Mouse (Mus musculus): ENCODE results near the gene Tm4sf5. TPM values are rescaled to one million over a fixed set of nuclear protein-coding genes. Genes with fewer than 3 reads are reported as not detected.

Gene Tm4sf5
- total and polyA plus RNA-seq, 3 experiments, result 5.5 to 24.5 (median 11.7) TPM

DNA sequence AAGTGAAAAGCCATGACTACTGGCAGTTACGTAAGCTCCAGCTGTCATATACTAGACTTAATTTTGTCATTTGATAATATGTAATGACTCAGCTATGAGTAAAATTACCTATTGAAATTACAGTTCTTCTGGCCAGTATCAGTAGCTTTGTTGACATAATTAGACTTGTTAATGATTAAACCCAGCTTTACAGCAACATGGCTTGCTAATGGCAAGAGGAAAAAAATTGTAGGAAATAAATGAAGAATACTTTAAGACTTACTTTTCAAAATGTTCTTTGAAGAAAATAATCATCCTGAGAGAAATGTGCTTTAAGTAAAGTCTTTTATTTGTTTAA is 4.6 kb upstream of the Tm4sf5 start:
- Histone ChIP-seq H3K4me1 (ENCODE audit: control insufficient read depth in 1 of 2, insufficient read depth in 2 of 2) (peaks cover 5 to 11% of the 10 kb centered on the region in 2 experiments; a peak in 3 of 4 replicates), H3K27me3 (replicated peaks) (no peaks in the 10 kb centered on the region), H3K9me3 (replicated peaks; ENCODE audit: low read length) (no peaks in the 10 kb centered on the region), H3K4me3 (replicated peaks in 1 of 3; ENCODE audit: low read depth in 2 of 3, low read length in 2 of 3, poor library complexity in 1 of 3) (no peak overlapping the region), H3K9ac (ENCODE audit: insufficient read depth, low read depth) (no peak overlapping the region), H3K27ac (ENCODE audit: insufficient read depth, low read depth) (no peak overlapping the region), H3K79me2 (replicated peaks; ENCODE audit: control insufficient read depth, extremely low read depth, insufficient read depth, poor library complexity, severe bottlenecking) (no peaks in the 10 kb centered on the region), H3K36me3 (replicated peaks in 1 of 2; ENCODE audit: control insufficient read depth in 1 of 2, insufficient read depth in 1 of 2, low read length in 1 of 2) (no peaks in the 10 kb centered on the region), H3K4me2 (ENCODE audit: insufficient read depth, low read depth, poor library complexity, severe bottlenecking) (no peak overlapping the region)
- TF ChIP-seq MAZ (IDR thresholded peaks at IDR 0.05; ENCODE audit: low read depth, low read length), result no peak
- TF ChIP-seq NRF1 (IDR thresholded peaks at IDR 0.05; ENCODE audit: low read depth, low read length), result no peak
- no peak for TF ChIP-seq POLR2A (IDR thresholded peaks at IDR 0.05; ENCODE audit: low read depth, low read length)
- no peak for TF ChIP-seq ZNF384 (IDR thresholded peaks at IDR 0.05; ENCODE audit: low read depth, low read length)
- TF ChIP-seq HCFC1 (IDR thresholded peaks at IDR 0.05; ENCODE audit: low read depth, low read length), result no peak
- no peak for TF ChIP-seq NELFE (IDR thresholded peaks at IDR 0.05; ENCODE audit: low read depth, low read length)
- no peak for TF ChIP-seq CTCF (conservative IDR thresholded peaks at IDR 0.05 in 1 of 2, IDR thresholded peaks at IDR 0.05 in 1 of 2; ENCODE audit: low read depth in 2 of 2, low read length in 2 of 2)
- TF ChIP-seq USF2 (conservative IDR thresholded peaks at IDR 0.05; ENCODE audit: low read depth, low read length), result no peak
- TF ChIP-seq PAX5 (IDR thresholded peaks at IDR 0.05; ENCODE audit: low read length), result no peak
- TF ChIP-seq CHD1 (IDR thresholded peaks at IDR 0.05; ENCODE audit: low read depth, low read length), result no peak
- TF ChIP-seq BHLHE40 (IDR thresholded peaks at IDR 0.05; ENCODE audit: low read depth, low read length), result no peak
- no peak for TF ChIP-seq ETS1 (conservative IDR thresholded peaks at IDR 0.05; ENCODE audit: low read depth, low read length)
- no peak for TF ChIP-seq TCF12 (IDR thresholded peaks at IDR 0.05; ENCODE audit: low read depth, low read length)
- TF ChIP-seq E2F4 (IDR thresholded peaks at IDR 0.05; ENCODE audit: insufficient replicate concordance, low read depth, low read length), result no peak
- TF ChIP-seq RCOR1 (conservative IDR thresholded peaks at IDR 0.05; ENCODE audit: low read depth, low read length), result no peak
- TF ChIP-seq MAX (IDR thresholded peaks at IDR 0.05; ENCODE audit: low read length), result no peak
- TF ChIP-seq TBP (conservative IDR thresholded peaks at IDR 0.05; ENCODE audit: low read depth, low read length), result no peak
- no peak for DNase-seq (ENCODE audit: extremely low read depth)
- in situ Hi-C loops (cut with MboI; ENCODE audit: low pct_ligation_motif_present, low pct_unique_long_range_greater_than_20kb, low sequenced_read_pairs), result loop anchor here (5.0 to 10.0 kb wide), 2 partner anchors 38 to 176 kb away; partner anchors contain the start of gene Alox12e
- dilution Hi-C loops (cut with MboI; ENCODE audit: extremely low pct_ligation_motif_present, extremely low pct_unique_long_range_greater_than_20kb, low sequenced_read_pairs), result no loop called here

DNA sequence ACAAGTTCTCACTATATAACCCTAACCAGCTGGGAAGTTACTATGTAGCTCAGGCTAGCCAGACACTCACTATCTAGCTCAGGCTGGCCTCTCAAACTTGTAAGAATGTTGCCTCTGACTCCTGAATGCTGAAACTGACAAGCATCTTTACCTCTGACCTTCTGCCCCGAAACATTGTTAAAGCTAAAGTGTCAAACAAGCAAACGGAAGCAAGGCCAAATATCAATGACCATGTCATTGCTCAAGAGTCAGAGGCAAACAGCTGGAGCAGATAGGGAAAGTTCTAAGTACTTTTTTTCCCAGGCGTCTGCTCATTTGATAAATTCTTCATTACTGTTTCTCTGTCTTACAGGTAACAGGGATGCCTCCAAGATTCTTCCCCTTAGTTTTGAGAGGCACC is 3.0 kb upstream of the Tm4sf5 start:
- TF ChIP-seq EP300 (IDR thresholded peaks at IDR 0.05; ENCODE audit: low read length) (no peak), GABPA (IDR thresholded peaks at IDR 0.05; ENCODE audit: insufficient replicate concordance, low read depth, low read length) (no peak), TCF12 (IDR thresholded peaks at IDR 0.05; ENCODE audit: low read depth, low read length) (no peak), HCFC1 (IDR thresholded peaks at IDR 0.05; ENCODE audit: low read depth, low read length) (no peak), NRF1 (IDR thresholded peaks at IDR 0.05; ENCODE audit: low read depth, low read length) (no peak), BHLHE40 (IDR thresholded peaks at IDR 0.05; ENCODE audit: low read depth, low read length) (no peak), MYC (IDR thresholded peaks at IDR 0.05; ENCODE audit: low read depth, low read length) (no peak), IRF4 (IDR thresholded peaks at IDR 0.05; ENCODE audit: low read depth, low read length) (no peak), POLR2A (IDR thresholded peaks at IDR 0.05; ENCODE audit: low read depth, low read length) (no peak), MAFK (IDR thresholded peaks at IDR 0.05; ENCODE audit: insufficient replicate concordance, low read length) (no peak), MAZ (IDR thresholded peaks at IDR 0.05; ENCODE audit: low read depth, low read length) (no peak), USF1 (IDR thresholded peaks at IDR 0.05; ENCODE audit: low read depth, low read length) (no peak), CTCF (conservative IDR thresholded peaks at IDR 0.05 in 1 of 2, IDR thresholded peaks at IDR 0.05 in 1 of 2; ENCODE audit: low read depth in 2 of 2, low read length in 2 of 2) (no peak), SMC3 (IDR thresholded peaks at IDR 0.05; ENCODE audit: low read depth, low read length) (no peak), CHD2 (IDR thresholded peaks at IDR 0.05; ENCODE audit: low read length) (no peak), PAX5 (IDR thresholded peaks at IDR 0.05; ENCODE audit: low read length) (no peak), USF2 (conservative IDR thresholded peaks at IDR 0.05; ENCODE audit: low read depth, low read length) (no peak), ETS1 (conservative IDR thresholded peaks at IDR 0.05; ENCODE audit: low read depth, low read length) (no peak)
- Histone ChIP-seq H3K79me2 (replicated peaks; ENCODE audit: control insufficient read depth, extremely low read depth, insufficient read depth, poor library complexity, severe bottlenecking) (no peaks in the 10 kb centered on the region), H3K4me3 (replicated peaks in 1 of 3; ENCODE audit: low read depth in 2 of 3, low read length in 2 of 3, poor library complexity in 1 of 3) (no peak overlapping the region), H3K27ac (ENCODE audit: insufficient read depth, low read depth) (no peak overlapping the region), H3K4me1 (ENCODE audit: control insufficient read depth in 1 of 2, insufficient read depth in 2 of 2) (peaks cover 5 to 26% of the 10 kb centered on the region in 2 experiments; a peak in 3 of 4 replicates), H3K9me3 (replicated peaks; ENCODE audit: low read length) (no peaks in the 10 kb centered on the region), H3K27me3 (replicated peaks) (no peaks in the 10 kb centered on the region), H3K9ac (ENCODE audit: insufficient read depth, low read depth) (no peak overlapping the region), H3K36me3 (replicated peaks in 1 of 2; ENCODE audit: control insufficient read depth in 1 of 2, insufficient read depth in 1 of 2, low read length in 1 of 2) (no peaks in the 10 kb centered on the region), H3K4me2 (ENCODE audit: insufficient read depth, low read depth, poor library complexity, severe bottlenecking) (no peak overlapping the region)
- DNase-seq (ENCODE audit: extremely low read depth), result no peak
- in situ Hi-C loops (cut with MboI; ENCODE audit: low pct_ligation_motif_present, low pct_unique_long_range_greater_than_20kb, low sequenced_read_pairs), result loop anchor here (5.0 to 10.0 kb wide), 2 partner anchors 40 to 177 kb away; partner anchors contain the start of gene Alox12e
- dilution Hi-C loops (cut with MboI; ENCODE audit: extremely low pct_ligation_motif_present, extremely low pct_unique_long_range_greater_than_20kb, low sequenced_read_pairs), result no loop called here
